Mouse (Mus musculus) heart, adult 2 months (tissue): ENCODE results near the gene Dnah9.

Experiments used
- CTCF ChIP-seq: fragments of 200-600 bp; IDR thresholded peaks from 2 replicates; pipeline ENCODE4 v1.8.1; 2022; ENCODE audit warnings: antibody characterized with exemption, mild to moderate bottlenecking, moderate library complexity
- POLR2A ChIP-seq: fragments of 200-500 bp; IDR thresholded peaks from 2 replicates; pipeline ENCODE4 v1.6.1; 2011; ENCODE audit warnings: mild to moderate bottlenecking, low read depth, low read length, control low read depth; ENCODE audit not compliant: insufficient read depth

DNA sequence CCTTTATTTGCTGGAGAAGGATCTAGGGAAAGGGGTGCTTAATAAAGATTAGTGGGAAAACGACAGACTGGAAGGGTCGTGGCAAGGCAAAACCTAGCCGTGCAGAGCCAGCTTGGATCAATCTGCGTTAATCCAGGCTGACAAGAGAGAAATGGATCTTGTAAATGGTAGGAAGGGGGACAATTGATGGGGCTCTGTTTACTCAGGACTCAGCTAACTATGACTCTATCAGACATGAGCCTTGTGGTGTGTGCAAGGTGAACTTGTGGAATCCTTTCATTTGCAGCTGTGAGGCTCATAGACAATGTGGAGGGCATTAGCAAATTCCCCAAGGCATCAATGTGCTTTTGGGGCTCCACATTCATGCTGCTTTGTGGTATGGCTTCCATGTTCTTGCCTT, 306.9 kb downstream of the Dnah9 start:
- TF ChIP-seq POLR2A (no peak), CTCF (no peak)
